Mouse (Mus musculus) kidney, adult 2 months (tissue): ENCODE data around the gene Catip. TPM values are rescaled to one million over a fixed set of nuclear protein-coding genes. Genes with fewer than 3 reads are reported as not detected.

Source experiments
- DNase-seq: peaks from one replicate; pipeline ENCODE4 v3.0.0; 2021
- H3K27ac ChIP-seq: fragments of 200-500 bp; 2 replicates; pipeline ENCODE4 v1.5.1; 2012; ENCODE audit warnings: low read depth, low read length, control low read depth, inconsistent platforms; ENCODE audit not compliant: insufficient read depth
- H3K27me3 ChIP-seq: fragments of 200-500 bp; replicated peaks from 2 replicates; pipeline ENCODE4 v1.6.1; 2012; ENCODE audit warnings: mild to moderate bottlenecking, moderate library complexity, low read length, inconsistent platforms; ENCODE audit not compliant: control insufficient read depth, insufficient read depth
- H3K36me3 ChIP-seq: fragments of 200-500 bp; 2 replicates; pipeline ENCODE4 v1.6.1; 2012; ENCODE audit warnings: mild to moderate bottlenecking, moderate library complexity, low read length, inconsistent platforms; ENCODE audit not compliant: control insufficient read depth, insufficient read depth
- H3K4me1 ChIP-seq: fragments of 200-500 bp; 2 replicates; pipeline ENCODE4 v1.6.1; 2011; ENCODE audit warnings: low read length; ENCODE audit not compliant: control insufficient read depth, insufficient read depth
- H3K4me3 ChIP-seq: fragments of 200-500 bp; 2 replicates; pipeline ENCODE4 v1.5.1; 2011; ENCODE audit warnings: mild to moderate bottlenecking, low read depth, low read length, control low read depth; ENCODE audit not compliant: insufficient read depth
- CTCF ChIP-seq: fragments of 200-500 bp; conservative IDR thresholded peaks from 2 replicates; pipeline ENCODE4 v1.5.1; 2011; ENCODE audit warnings: low read depth, mild to moderate bottlenecking, control low read depth, low read length, moderate library complexity, mixed read lengths; ENCODE audit not compliant: insufficient read depth, insufficient read length
- POLR2A ChIP-seq: fragments of 200-500 bp; IDR thresholded peaks from one replicate; pipeline ENCODE4 v1.6.1; 2011; ENCODE audit warnings: low read depth, low read length, control low read depth
- WGBS: fragments of 180-500 bp; shearing (Covaris S2); methylation state at CpG from one replicate; pipeline ENCODE4 v1.1.7; 2018; 5-methylcytosine and 5-hydroxymethylcytosine counted together
- polyA plus RNA-seq: library from polyadenylated mRNA; depleted of rRNA; stranded (reverse); fragments of >200 nt; gene quantifications from 2 replicates; pipeline ENCODE4 v1.2.3, GENCODE M21; 2012

The Catip gene
- polyA plus RNA-seq, 1 experiment = 0.33 TPM

DNA sequence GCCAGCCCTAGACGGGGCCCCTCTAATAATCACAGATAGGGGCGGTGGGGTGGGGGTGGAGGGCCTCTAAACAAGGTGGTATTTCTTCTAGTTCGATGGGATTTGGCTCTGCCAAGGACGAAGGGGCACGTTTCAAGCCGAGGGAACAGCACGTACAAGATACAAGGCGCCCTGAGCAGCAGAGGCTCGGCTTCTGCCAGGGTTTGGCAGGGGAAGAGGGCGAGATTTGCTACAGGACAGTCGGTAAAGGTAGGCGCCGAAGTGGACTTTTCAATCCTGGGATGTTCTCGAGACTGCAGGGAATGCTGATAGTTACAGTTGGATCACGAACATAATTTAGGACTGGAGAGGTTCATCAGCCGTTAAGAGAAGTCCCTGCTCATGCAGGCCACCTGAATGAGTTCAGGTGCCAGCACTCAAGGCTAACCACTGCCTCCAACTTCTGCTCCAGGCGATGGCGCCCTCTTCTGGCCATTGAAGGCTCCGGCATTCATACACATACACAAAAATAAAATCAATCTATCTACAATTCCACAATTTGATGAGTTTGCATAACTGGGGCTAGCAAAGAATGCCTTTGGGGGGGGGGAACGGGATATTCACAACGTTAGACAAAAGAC lies 28.5 kb downstream of the Catip start:
- TF ChIP-seq CTCF (peak; percentile 76), POLR2A (no peak)
- WGBS = 10% methylated on average over 21 of the region's 21 CpGs
- DNase-seq = peak; percentile 75

DNA sequence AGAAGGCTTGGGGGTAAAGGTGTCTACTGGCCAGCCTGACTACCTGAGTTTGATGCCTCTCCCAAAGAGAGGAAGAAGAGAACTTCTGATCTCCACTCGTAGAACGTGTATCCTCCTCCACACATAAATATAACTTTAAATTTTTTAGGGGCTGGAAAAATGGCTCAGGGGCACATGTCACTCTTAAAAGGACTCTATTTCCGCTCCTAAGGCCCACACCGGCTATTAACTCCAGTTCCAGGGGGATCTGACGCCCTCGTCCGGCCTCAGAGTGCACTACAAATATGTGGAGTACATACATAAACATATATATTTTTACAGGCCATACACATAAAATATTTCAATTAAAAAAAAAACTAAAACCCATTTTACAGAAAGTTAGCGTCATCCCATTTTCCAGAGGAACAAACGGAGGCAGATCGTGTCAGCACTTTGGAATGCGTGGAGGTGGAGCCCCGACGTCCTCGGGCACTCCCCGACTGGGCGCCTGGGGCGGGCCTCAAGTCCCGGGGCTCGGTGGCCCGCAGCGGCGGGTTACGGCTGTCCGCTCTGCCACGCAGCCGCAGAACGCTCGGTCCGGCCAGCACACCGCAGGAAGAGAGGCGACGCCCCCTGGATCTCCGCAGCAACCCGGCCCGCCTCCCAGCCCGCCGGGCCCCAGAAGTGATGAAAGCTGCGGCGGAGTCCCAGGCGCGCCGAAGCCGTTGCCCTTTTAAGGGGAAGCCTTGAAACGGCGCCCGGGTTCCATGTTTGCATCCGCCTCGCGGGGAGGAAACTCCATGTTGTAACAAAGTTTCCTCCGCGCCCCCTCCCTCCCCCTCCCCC lies 29.2 kb downstream of the Catip start, which contains the start of gene Ctdsp1:
TSS of gene Ctdsp1 (plus strand) at position 586 of the 825 bp plus-strand sequence.
- peak within 1 kb of the TSS; percentile 98 for H3K27ac ChIP-seq
- peaks cover 2% of the 10 kb centered on the region; the same call in 1 of the 2 replicates for H3K36me3 ChIP-seq
- peak within 1 kb of the TSS; percentile 85 for H3K4me3 ChIP-seq
- TF ChIP-seq CTCF (0 out of 2 replicates have a peak, but pooled peaks have one; percentile 3), POLR2A (no peak)
- 3% methylated on average over 50 of the region's 51 CpGs for WGBS
- no peaks in the 10 kb centered on the region for H3K27me3 ChIP-seq
- DNase-seq = peak; percentile 99
- peaks cover 9% of the 10 kb centered on the region; the same call in 1 of the 2 replicates for H3K4me1 ChIP-seq

More for the DNA sequence above, 28.5 kb downstream of the Catip start:
- Histone ChIP-seq H3K4me3 (peak overlapping the region; percentile 9; the same call in 1 of the 2 replicates), H3K27ac (peak overlapping the region; percentile 22), H3K36me3 (peaks cover 2% of the 10 kb centered on the region; the same call in 1 of the 2 replicates), H3K27me3 (no peaks in the 10 kb centered on the region), H3K4me1 (peaks cover 9% of the 10 kb centered on the region; the same call in 1 of the 2 replicates)

DNA sequence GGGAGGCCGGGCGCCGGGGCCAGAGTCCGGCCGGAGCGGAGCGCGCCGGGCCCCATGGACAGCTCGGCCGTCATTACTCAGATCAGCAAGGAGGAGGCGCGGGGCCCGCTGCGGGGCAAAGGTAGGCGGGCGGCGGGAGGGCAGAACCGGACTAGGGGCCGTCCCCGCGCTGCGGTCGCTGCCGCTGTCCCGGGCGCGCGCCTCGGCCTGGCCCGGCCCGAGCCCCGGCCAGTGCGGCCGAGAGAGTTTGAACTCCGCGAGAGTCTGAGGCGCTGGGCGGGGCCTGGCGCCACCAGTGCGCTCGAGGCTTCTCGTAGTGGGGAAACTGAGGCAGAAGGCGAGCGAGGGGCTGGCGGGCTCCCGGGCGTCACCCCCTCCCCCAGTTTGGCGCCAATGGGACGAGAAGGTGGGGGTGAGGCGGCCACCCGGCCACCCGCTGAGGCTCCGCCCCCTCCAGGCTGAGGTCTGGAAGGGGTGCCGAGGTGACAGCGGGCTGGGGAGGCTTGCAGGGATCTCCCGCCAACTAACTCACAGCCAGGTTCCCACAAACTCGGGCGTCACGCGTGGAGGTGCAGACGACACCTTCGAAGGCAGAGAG lies 30.0 kb downstream of the Catip start:
- peak overlapping the region; percentile 98 for H3K27ac ChIP-seq
- H3K27me3 ChIP-seq = no peaks in the 10 kb centered on the region
- peak; percentile 89 for DNase-seq
- peaks cover 9% of the 10 kb centered on the region; the same call in 1 of the 2 replicates for H3K4me1 ChIP-seq
- no peak for TF ChIP-seq POLR2A
- TF ChIP-seq CTCF = no peak
- peaks cover 2% of the 10 kb centered on the region; the same call in 1 of the 2 replicates for H3K36me3 ChIP-seq
- H3K4me3 ChIP-seq = peak overlapping the region; percentile 85
- WGBS = 2% methylated on average over 58 of the region's 63 CpGs

DNA sequence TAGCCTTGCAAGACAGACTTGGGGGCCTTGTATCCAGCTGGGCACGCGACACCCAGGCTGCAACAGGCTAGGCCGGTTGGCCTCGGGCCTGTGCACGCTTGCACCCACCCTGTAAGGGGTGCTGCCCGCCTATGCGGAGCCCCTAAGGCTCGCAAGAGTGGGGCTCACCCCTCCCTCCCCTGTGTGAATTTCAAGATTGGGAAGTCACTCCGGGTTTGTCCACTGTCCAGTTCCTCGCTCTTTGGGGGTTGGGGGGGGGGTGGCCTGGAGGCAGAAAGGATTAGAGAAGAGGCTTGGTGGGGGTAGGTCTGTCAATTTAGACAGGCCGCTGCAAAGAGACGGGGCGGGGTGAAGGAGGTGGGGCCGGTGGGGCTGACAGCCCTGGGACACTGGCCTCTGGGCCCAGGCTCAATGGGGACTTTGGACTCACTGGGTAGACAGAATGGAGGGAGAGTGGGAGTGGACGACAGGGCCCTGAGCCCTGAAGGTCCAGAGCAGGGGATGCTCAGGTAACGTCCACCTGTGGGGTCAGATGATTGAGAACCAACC lies 30.6 kb downstream of the Catip start:
- Histone ChIP-seq H3K27ac (peak overlapping the region; percentile 98), H3K4me3 (peak overlapping the region; percentile 85), H3K27me3 (no peaks in the 10 kb centered on the region), H3K36me3 (peaks cover 2% of the 10 kb centered on the region; the same call in 1 of the 2 replicates), H3K4me1 (peaks cover 5% of the 10 kb centered on the region; the same call in 1 of the 2 replicates)
- DNase-seq = peak; percentile 88
- no peak for TF ChIP-seq POLR2A
- TF ChIP-seq CTCF = no peak
- under 1% methylated on average over 16 of the region's 16 CpGs for WGBS

DNA sequence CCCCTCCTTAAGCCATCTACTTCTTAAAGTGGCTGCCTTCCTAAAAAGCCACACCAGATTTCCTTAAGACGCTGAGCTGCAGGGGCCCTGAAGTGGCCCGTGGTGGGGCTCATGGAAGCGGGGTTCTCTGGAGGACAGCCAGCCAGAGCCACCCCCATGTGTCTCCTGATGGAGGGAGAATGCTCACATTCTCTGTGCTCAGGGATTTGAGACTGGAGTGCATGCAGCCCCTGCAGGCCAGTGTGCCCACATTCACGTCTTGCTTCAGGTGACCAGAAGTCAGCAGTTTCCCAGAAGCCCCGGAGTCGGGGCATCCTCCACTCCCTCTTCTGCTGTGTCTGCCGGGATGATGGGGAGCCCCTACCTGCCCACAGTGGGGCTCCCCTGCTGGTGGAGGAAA lies 31.1 kb downstream of the Catip start:
- DNase-seq = no peak
- no peak for TF ChIP-seq CTCF
- TF ChIP-seq POLR2A = no peak
- Histone ChIP-seq H3K27me3 (no peaks in the 10 kb centered on the region), H3K4me1 (peaks cover 7% of the 10 kb centered on the region; the same call in 1 of the 2 replicates), H3K4me3 (peak overlapping the region; percentile 85), H3K27ac (peak overlapping the region; percentile 51), H3K36me3 (peaks cover 2% of the 10 kb centered on the region; the same call in 1 of the 2 replicates)
- 16% methylated on average over 7 of the region's 7 CpGs for WGBS

DNA sequence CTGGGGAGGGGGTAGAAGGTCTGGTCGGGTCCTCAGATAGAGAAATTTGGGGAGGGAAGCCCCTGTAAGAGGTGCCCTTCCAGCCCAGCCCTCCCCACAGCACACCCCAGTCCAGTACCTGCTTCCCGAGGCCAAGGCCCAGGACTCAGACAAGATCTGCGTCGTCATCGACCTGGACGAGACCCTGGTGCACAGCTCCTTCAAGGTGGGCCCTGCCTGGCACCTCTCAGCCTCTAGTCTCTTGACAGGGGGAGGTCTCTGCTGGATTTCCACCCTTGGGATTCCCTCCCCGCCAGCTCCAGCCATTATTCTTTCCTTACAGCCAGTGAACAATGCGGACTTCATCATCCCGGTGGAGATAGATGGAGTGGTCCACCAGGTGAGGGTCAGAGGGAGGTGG lies 31.8 kb downstream of the Catip start:
- no peak for DNase-seq
- H3K36me3 ChIP-seq = peaks cover 2% of the 10 kb centered on the region; the same call in 1 of the 2 replicates
- TF ChIP-seq POLR2A (no peak), CTCF (no peak)
- H3K27ac ChIP-seq = no peak overlapping the region
- 78% methylated on average over 9 of the region's 9 CpGs for WGBS
- no peaks in the 10 kb centered on the region for H3K27me3 ChIP-seq
- H3K4me1 ChIP-seq = peaks cover 7% of the 10 kb centered on the region; the same call in 1 of the 2 replicates
- H3K4me3 ChIP-seq = no peak overlapping the region
